Mouse (Mus musculus) CH12.LX (cell line): ENCODE results near the gene Nme6.

Source experiments
- CTCF ChIP-seq, 2 experiments: IDR thresholded peaks in 1 of 2; conservative IDR thresholded peaks in 1 of 2; 2 replicates each; pipeline ENCODE4 v1.5.1; 2011 to 2012; ENCODE audit warnings: low read depth in 2 of 2, low read length in 2 of 2, improper control_type of control experiment in 1 of 2, inconsistent platforms in 1 of 2, mild to moderate bottlenecking in 1 of 2, moderate library complexity in 1 of 2
- GABPA ChIP-seq: IDR thresholded peaks from 2 replicates; pipeline ENCODE4 v1.6.1; 2012; ENCODE audit warnings: low read depth, low read length, improper control_type of control experiment, inconsistent platforms; ENCODE audit not compliant: insufficient replicate concordance
- MAX ChIP-seq: IDR thresholded peaks from 2 replicates; pipeline ENCODE4 v1.6.1; 2011; ENCODE audit warnings: low read length, improper control_type of control experiment
- NELFE ChIP-seq: IDR thresholded peaks from 2 replicates; pipeline ENCODE4 v1.6.1; 2011; ENCODE audit warnings: low read depth, low read length, improper control_type of control experiment
- POLR2AphosphoS2 ChIP-seq: IDR thresholded peaks from 2 replicates; pipeline ENCODE4 v1.6.1; 2011; ENCODE audit warnings: low read depth, low read length, improper control_type of control experiment
- TBP ChIP-seq: conservative IDR thresholded peaks from 2 replicates; pipeline ENCODE4 v1.6.1; 2011; ENCODE audit warnings: low read depth, low read length, improper control_type of control experiment
- TCF12 ChIP-seq: IDR thresholded peaks from 2 replicates; pipeline ENCODE4 v1.6.1; 2014; ENCODE audit warnings: low read depth, mild to moderate bottlenecking, inconsistent platforms, low read length, improper control_type of control experiment
- ZC3H11A ChIP-seq: IDR thresholded peaks from 2 replicates; pipeline ENCODE4 v1.6.1; 2012; ENCODE audit warnings: low read depth, mild to moderate bottlenecking, inconsistent platforms, low read length, improper control_type of control experiment

DNA sequence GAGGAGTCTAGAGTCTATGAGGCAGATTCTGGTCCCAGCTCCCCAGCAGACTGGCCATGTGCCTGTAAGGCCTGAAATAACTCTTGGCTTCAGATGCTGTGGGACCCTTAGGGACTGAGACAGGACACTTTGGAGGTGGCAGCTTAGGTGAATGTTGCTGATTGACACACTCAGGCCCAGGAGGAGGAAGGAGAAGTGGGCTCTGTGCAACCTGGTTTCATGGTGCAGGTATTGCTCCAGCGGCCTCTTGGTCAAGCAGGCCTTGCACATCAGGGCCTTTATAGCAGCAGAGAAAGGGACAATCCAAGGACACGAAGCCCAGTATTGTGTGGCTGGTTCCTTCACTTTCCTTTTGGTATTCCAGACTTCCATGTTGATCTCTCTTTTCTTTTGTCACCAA lies 21.8 kb downstream of the Nme6 start:
- TF ChIP-seq CTCF (conservative IDR thresholded peaks at IDR 0.05 in 1 of 2, IDR thresholded peaks at IDR 0.05 in 1 of 2; ENCODE audit: low read depth in 2 of 2, low read length in 2 of 2) (no peak), GABPA (no peak), TBP (no peak), TCF12 (no peak), POLR2AphosphoS2 (no peak), MAX (no peak), ZC3H11A (no peak), NELFE (no peak)
